Mouse (Mus musculus): ENCODE results near the gene Ankrd27. TPM values are rescaled to one million over a fixed set of nuclear protein-coding genes. Genes with fewer than 3 reads are reported as not detected.
"Not testable (repeated sequence)": the region's sequence is repeated elsewhere in the genome, so short reads cannot be mapped to it uniquely, and the experiment has no call there.

Gene Ankrd27
- polyA plus RNA-seq, 1 experiment from 2014 or later: 17.9 TPM

GRCm38 (mm10) chr7:35570883-35571282 is 15.2 kb upstream of the Ankrd27 start:
- not testable (repeated sequence) for H3K27me3 ChIP-seq (ENCODE audit: control insufficient read depth, insufficient read depth, low read length); H3K9ac ChIP-seq (replicated peaks; ENCODE audit: low read length); H3K4me2 ChIP-seq (ENCODE audit: low read length); H3K36me3 ChIP-seq (ENCODE audit: control insufficient read depth, insufficient read depth, low read length); ATAC-seq (ENCODE audit: low FRiP score, low TSS enrichment); DNase-seq; H3K9me3 ChIP-seq (ENCODE audit: control insufficient read depth, low read length); H3K27ac ChIP-seq (replicated peaks; ENCODE audit: low read depth, low read length); H3K4me1 ChIP-seq (ENCODE audit: control insufficient read depth, insufficient read depth, low read length); H3K4me3 ChIP-seq (replicated peaks; ENCODE audit: low read depth, low read length)
- 22% methylated on average over 6 of the region's 6 CpGs for WGBS

DNA sequence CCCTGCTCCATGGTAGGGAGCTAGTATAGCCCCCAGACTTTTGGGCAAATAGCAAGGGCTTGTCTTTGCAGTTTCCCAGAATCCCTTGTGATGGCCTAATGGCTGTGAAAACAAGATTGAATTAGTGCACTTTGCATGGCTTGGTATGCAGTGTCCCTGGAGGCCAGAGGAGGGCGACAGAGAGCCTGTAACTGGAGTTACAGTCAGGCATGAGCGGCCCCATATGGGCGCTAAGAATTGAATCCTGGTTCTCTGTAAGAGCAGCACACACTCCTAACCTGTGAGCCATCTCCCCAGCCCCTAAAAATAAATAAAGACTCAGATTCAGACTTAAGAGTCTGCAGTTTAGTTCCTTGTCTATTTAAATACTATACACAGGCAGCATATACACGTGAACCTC is 6.2 kb upstream of the Ankrd27 start:
- Histone ChIP-seq H3K4me3 (replicated peaks; ENCODE audit: low read depth, low read length) (no peak overlapping the region), H3K4me1 (ENCODE audit: control insufficient read depth, insufficient read depth, low read length) (0 out of 2 replicates have a peak, but pooled peaks cover 7% of the 10 kb centered on the region), H3K4me2 (ENCODE audit: low read length) (no peak overlapping the region), H3K36me3 (ENCODE audit: control insufficient read depth, insufficient read depth, low read length) (no peaks in the 10 kb centered on the region), H3K27ac (replicated peaks; ENCODE audit: low read depth, low read length) (no peak overlapping the region), H3K27me3 (ENCODE audit: control insufficient read depth, insufficient read depth, low read length) (peaks cover 24% of the 10 kb centered on the region), H3K9ac (replicated peaks; ENCODE audit: low read length) (no peak overlapping the region), H3K9me3 (ENCODE audit: control insufficient read depth, low read length) (no peaks in the 10 kb centered on the region)
- DNase-seq: peak; percentile 48
- WGBS: 38% methylated on average over 4 of the region's 4 CpGs
- ATAC-seq (ENCODE audit: low FRiP score, low TSS enrichment): no peak

- DNase-seq (no peak), ATAC-seq (ENCODE audit: low FRiP score, low TSS enrichment) (no peak)
- Histone ChIP-seq H3K4me1 (ENCODE audit: control insufficient read depth, insufficient read depth, low read length) (peaks cover 18% of the 10 kb centered on the region; the same call in 1 of the 2 replicates), H3K9me3 (ENCODE audit: control insufficient read depth, low read length) (no peaks in the 10 kb centered on the region), H3K36me3 (ENCODE audit: control insufficient read depth, insufficient read depth, low read length) (no peaks in the 10 kb centered on the region), H3K4me2 (ENCODE audit: low read length) (no peak overlapping the region), H3K9ac (replicated peaks; ENCODE audit: low read length) (no peak overlapping the region), H3K27me3 (ENCODE audit: control insufficient read depth, insufficient read depth, low read length) (peaks cover 29% of the 10 kb centered on the region), H3K4me3 (replicated peaks; ENCODE audit: low read depth, low read length) (no peak overlapping the region), H3K27ac (replicated peaks; ENCODE audit: low read depth, low read length) (no peak overlapping the region)
- WGBS: 75% methylated on average over 5 of the region's 5 CpGs
These were observed 3.3 kb upstream of the Ankrd27 start for GRCm38 (mm10) chr7:35582719-35583118.

DNA sequence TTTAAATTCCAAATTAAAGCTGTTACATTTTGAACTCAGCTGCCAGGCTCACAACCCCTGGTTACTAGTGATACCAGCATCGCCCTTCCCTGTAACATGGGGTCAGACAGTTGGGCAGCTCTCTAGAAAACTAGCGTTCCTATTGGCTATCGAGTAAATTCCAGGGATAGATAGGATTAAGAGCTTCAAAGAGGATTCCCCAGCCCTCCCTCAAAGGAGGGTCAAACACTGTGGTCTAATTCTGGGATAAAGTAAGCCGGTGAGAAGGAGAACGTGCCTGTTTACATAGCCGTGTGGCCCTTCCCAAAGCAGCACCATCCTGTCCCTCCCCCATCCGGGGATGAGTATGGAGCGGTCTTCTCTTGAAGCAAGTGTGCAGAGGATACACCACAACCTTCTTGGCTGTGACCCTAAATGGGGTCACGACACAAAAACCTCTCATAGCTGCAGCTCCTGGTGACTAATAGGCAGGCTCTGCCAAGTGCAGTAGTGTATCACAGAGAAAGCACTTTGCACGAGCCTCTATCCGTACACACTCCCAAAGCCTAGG is 2.5 kb upstream of the Ankrd27 start:
- Histone ChIP-seq H3K9ac (replicated peaks; ENCODE audit: low read length) (no peak overlapping the region), H3K27ac (replicated peaks; ENCODE audit: low read depth, low read length) (no peak overlapping the region), H3K4me2 (ENCODE audit: low read length) (no peak overlapping the region), H3K4me3 (replicated peaks; ENCODE audit: low read depth, low read length) (no peak overlapping the region), H3K9me3 (ENCODE audit: control insufficient read depth, low read length) (no peaks in the 10 kb centered on the region), H3K4me1 (ENCODE audit: control insufficient read depth, insufficient read depth, low read length) (peaks cover 18% of the 10 kb centered on the region; the same call in 1 of the 2 replicates), H3K36me3 (ENCODE audit: control insufficient read depth, insufficient read depth, low read length) (no peaks in the 10 kb centered on the region), H3K27me3 (ENCODE audit: control insufficient read depth, insufficient read depth, low read length) (peaks cover 29% of the 10 kb centered on the region)
- no peak for ATAC-seq (ENCODE audit: low FRiP score, low TSS enrichment)
- WGBS: 7% methylated on average over 11 of the region's 11 CpGs
- no peak for DNase-seq

DNA sequence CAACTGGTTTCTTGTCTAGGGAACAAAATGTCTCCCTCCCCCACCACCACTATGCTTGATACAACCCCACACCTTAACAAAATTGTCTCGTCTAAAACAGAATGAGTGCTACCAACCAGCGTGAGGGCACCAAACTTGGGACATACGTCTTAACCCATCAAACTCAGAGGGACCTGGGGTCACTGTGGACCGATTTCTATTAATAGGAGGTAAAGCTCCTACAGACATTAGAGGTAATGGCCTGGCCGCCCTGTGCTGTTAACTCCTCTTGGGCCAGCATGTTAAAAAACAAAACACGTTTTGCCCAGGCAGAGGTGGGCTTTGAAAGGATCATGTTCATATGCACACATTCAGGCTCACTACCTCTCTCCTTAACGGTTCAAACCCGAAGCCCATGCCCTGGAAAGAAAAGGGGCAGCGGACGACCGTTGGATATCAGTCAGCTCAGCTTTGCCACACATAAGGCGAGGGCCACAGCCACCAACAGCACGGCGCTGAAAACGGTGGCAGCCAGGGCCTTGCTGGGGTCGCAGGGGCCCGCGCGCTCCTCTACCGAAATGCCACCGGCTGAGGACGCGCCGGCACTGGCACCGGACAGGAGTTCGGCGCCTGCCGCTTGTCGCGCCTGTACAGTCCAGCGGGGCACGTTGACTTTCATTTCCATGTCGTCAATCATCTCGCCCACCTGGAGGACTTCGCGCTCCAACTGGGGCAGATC is 1.8 kb upstream of the Ankrd27 start:
- DNase-seq (peak; percentile 8), ATAC-seq (ENCODE audit: low FRiP score, low TSS enrichment) (no peak)
- Histone ChIP-seq H3K9ac (replicated peaks; ENCODE audit: low read length) (peak overlapping the region; percentile 47; the same call in 1 of the 2 replicates), H3K4me3 (replicated peaks; ENCODE audit: low read depth, low read length) (peak overlapping the region; percentile 83), H3K36me3 (ENCODE audit: control insufficient read depth, insufficient read depth, low read length) (no peaks in the 10 kb centered on the region), H3K9me3 (ENCODE audit: control insufficient read depth, low read length) (no peaks in the 10 kb centered on the region), H3K27ac (replicated peaks; ENCODE audit: low read depth, low read length) (no peak overlapping the region), H3K27me3 (ENCODE audit: control insufficient read depth, insufficient read depth, low read length) (peaks cover 29% of the 10 kb centered on the region), H3K4me2 (ENCODE audit: low read length) (peak overlapping the region; percentile 94), H3K4me1 (ENCODE audit: control insufficient read depth, insufficient read depth, low read length) (peaks cover 18% of the 10 kb centered on the region; the same call in 1 of the 2 replicates)
- 4% methylated on average over 36 of the region's 36 CpGs for WGBS

DNA sequence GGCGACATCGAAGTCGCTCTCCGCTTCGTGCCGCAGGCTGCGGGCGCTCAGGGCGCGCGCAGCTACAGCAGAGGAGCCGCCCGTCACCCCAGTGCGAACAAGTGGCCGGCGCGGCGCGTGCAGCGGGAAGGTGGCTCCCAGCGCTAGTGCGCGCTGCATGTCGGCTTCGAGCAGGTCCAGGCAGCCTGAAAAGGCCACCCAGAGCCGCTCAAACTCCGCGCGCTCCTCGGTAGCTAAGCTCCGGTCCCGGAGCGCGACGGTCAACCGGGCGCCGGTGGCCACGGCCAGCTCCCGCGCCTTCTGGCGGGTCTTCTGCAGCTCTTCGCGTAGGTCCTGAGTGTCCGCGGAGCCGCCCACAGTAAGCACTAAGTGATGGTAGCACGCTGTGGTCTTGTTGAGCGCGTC is 1.3 kb upstream of the Ankrd27 start:
- peaks cover 18% of the 10 kb centered on the region; the same call in 1 of the 2 replicates for H3K4me1 ChIP-seq (ENCODE audit: control insufficient read depth, insufficient read depth, low read length)
- no peaks in the 10 kb centered on the region for H3K9me3 ChIP-seq (ENCODE audit: control insufficient read depth, low read length)
- peak overlapping the region; percentile 47 for H3K9ac ChIP-seq (replicated peaks; ENCODE audit: low read length)
- DNase-seq: peak; percentile 69
- H3K27ac ChIP-seq (replicated peaks; ENCODE audit: low read depth, low read length): no peak overlapping the region
- peak overlapping the region; percentile 83 for H3K4me3 ChIP-seq (replicated peaks; ENCODE audit: low read depth, low read length)
- peaks cover 29% of the 10 kb centered on the region for H3K27me3 ChIP-seq (ENCODE audit: control insufficient read depth, insufficient read depth, low read length)
- H3K36me3 ChIP-seq (ENCODE audit: control insufficient read depth, insufficient read depth, low read length): no peaks in the 10 kb centered on the region
- no peak for ATAC-seq (ENCODE audit: low FRiP score, low TSS enrichment)
- H3K4me2 ChIP-seq (ENCODE audit: low read length): peak overlapping the region; percentile 94
- under 1% methylated on average over 50 of the region's 50 CpGs for WGBS

- Histone ChIP-seq H3K27me3 (ENCODE audit: control insufficient read depth, insufficient read depth, low read length) (peaks cover 29% of the 10 kb centered on the region), H3K9ac (replicated peaks; ENCODE audit: low read length) (peak within 1 kb of the TSS; percentile 68), H3K4me1 (ENCODE audit: control insufficient read depth, insufficient read depth, low read length) (peaks cover 18% of the 10 kb centered on the region; the same call in 1 of the 2 replicates), H3K27ac (replicated peaks; ENCODE audit: low read depth, low read length) (no peak within 1 kb of the TSS; the same call in 1 of the 2 replicates), H3K4me3 (replicated peaks; ENCODE audit: low read depth, low read length) (peak within 1 kb of the TSS; percentile 83), H3K4me2 (ENCODE audit: low read length) (peak within 1 kb of the TSS; percentile 94), H3K9me3 (ENCODE audit: control insufficient read depth, low read length) (no peaks in the 10 kb centered on the region), H3K36me3 (ENCODE audit: control insufficient read depth, insufficient read depth, low read length) (no peaks in the 10 kb centered on the region)
- WGBS: under 1% methylated on average over 45 of the region's 45 CpGs
- ATAC-seq (ENCODE audit: low FRiP score, low TSS enrichment): peak; percentile 56
- DNase-seq: peak; percentile 61
These were observed 621 bp upstream of the Ankrd27 start, which contains the start of gene Rgs9bp for GRCm38 (mm10) chr7:35585191-35586054. Gene Rgs9bp (minus strand): TSS chr7:35585582.

GRCm38 (mm10) chr7:35586906-35587445 is 932 bp downstream of the Ankrd27 start:
- no peak overlapping the region for H3K27ac ChIP-seq (replicated peaks; ENCODE audit: low read depth, low read length)
- H3K4me3 ChIP-seq (replicated peaks; ENCODE audit: low read depth, low read length): peak overlapping the region; percentile 83
- no peaks in the 10 kb centered on the region for H3K36me3 ChIP-seq (ENCODE audit: control insufficient read depth, insufficient read depth, low read length)
- no peaks in the 10 kb centered on the region for H3K9me3 ChIP-seq (ENCODE audit: control insufficient read depth, low read length)
- peaks cover 18% of the 10 kb centered on the region; the same call in 1 of the 2 replicates for H3K4me1 ChIP-seq (ENCODE audit: control insufficient read depth, insufficient read depth, low read length)
- peaks cover 29% of the 10 kb centered on the region for H3K27me3 ChIP-seq (ENCODE audit: control insufficient read depth, insufficient read depth, low read length)
- ATAC-seq (ENCODE audit: low FRiP score, low TSS enrichment) (no peak), DNase-seq (no peak)
- peak overlapping the region; percentile 94 for H3K4me2 ChIP-seq (ENCODE audit: low read length)
- H3K9ac ChIP-seq (replicated peaks; ENCODE audit: low read length): peak overlapping the region; percentile 68
- WGBS: 19% methylated on average over 15 of the region's 15 CpGs

Data from midbrain, embryonic 14.5 days (tissue).